Mouse (Mus musculus): ENCODE measurements at regions not wholly inside any gene's neighbourhood (a gene's known extent, or its start where the extent isn't known, plus 50 kb on each side); places are given as distances from the start of the nearest gene placed in this dataset.

DNA sequence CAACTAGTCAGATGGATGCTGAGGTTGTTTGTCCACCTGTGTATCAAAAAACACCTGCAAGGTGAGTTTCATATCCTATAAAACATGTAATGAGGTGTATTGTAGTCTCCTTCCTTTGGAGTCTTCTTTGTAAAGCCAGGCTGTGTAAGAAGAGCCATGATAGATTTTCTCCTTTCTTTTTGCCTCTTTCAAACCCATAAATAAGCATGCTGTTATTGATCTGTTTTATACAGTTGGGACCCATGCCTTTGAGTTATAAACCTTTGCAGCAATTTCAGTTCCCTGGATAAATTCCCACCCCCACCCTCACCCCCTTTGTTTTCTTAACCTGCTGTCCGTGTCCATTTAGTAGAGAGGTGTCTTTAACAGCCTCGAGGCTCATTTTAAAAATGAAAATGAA is 131.0 kb upstream of the Rgs17 start:
- no peak for DNase-seq

DNA sequence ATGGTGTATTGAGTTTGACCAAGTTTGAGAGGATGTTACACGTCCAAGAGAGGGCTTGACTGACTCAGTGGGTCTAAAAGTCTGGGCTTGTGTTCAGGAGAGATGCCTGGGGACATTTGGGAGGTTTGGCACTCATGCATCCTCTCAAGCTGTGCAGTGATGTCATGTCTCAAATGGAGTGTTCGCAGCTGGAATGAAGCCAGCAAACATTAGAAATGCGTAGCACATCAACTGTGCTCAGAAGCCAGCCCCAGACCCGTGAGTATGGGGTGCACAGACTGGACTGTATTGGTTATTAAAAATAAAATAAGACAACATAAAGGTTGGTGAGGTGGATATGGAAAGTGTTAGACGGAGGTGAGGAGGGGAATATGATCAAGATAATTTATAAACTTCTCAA is 121.2 kb upstream of the Rgs17 start:
- no peak for DNase-seq

DNA sequence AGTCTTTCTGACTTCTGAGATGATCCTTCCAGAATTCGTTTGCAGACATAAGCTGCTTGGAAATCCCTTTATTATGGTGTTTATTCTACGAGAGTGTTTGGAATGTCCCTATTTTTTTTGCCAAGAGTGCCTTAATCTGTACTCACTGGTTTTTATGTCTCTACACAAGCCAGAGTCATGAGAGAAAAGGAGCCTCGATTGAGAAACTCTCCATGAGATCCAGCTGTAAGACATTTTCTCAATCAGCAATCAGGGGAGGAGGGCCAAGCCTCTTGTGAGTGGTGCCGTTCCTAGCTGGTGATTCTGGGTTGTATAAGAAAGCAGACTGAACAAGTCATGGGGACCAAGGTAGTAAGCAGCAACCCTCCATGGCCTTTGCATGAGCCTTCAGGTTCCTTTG is 117.6 kb upstream of the Rgs17 start:
- DNase-seq, result no peak

DNA sequence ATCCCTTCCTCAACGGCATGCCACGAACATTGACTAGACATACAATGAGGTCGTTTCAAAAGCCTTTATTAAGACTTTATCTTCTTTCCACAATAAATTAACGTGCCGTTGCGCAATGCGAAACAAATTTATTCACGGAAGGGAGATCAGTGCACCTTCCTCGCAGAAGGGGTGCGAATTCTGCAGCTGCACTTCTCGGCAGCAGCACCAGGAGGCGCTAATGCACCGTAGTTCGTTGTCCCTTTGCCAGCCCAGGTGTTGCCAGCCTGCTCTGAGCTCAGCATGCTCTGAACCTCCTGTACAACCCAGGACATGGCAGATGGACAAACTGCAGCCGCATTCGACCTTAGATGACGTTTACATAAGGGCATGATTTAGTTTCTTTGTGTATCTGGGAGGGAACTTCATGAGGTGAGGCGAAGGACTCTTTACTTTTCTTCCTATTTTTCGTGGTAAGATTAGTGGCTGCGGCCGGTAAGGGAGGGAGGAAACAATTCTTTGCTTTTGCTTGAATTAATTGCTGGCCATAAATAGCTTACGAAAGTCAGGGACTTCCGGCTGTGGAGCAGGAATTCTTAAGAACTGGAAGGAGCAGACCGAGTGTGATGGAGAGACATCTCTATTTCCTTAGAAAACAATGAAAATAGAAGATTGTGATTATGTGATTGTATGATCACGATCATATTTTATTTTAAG is 113.7 kb upstream of the Rgs17 start:
- peak; percentile 46 to 48 for DNase-seq

DNA sequence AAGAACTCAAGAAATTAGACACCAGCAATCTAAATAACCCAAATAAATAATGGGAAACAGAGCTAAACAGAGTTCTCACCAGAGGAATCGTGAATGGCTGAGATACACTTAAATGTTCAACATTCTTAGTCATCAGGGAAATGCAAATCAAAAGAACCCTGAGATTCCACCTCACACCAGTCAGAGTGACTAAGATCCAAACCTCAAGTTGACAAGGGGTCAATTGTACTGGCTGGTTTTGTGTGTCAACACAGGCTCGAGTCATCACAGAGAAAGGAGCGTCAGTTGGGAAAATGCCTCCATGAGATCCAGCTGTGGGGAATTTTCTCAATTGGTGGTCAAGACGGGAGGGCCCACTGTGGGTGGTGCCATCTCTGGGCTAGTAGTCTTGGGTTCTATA is 110.3 kb upstream of the Rgs17 start:
- no peak for DNase-seq

DNA sequence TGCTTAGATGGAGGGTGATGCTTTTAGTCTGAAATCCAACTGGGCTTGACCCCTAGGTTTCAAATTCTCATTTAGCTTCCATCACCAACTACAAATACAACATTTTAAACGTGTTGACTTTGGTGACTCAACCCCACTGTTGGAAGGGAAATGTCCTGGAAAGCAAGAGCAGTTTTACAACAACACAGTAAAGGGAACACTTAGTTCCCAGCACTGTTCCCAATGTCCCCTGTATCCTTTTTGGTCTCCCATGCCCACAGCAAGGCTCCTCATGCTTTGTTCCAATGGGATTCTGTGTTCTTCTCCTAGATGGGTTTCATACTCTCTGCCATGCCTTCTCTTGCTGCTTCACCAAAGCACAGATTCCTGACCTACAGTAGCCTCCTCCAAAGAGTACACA is 105.4 kb upstream of the Rgs17 start:
- DNase-seq, result no peak

DNA sequence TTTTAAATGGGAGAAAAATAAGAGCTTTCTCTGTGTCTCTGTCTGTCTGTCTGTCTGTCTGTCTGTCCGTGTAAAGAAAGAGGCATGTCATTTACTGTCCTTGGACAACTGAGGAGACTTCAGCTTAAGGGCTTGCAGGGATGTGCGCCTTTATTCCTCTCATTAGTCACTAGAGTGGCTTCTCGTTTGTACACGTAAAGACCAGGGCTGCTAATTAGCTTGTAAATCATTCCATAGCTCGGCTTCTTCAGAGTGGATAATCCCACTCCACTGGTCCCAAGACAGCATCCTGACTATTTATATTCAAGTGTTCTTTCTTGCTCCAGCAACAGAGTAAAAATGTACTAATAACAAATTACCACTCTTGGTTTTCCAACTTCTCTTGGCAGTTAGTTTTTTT is 104.1 kb upstream of the Rgs17 start:
- DNase-seq, result no peak

DNA sequence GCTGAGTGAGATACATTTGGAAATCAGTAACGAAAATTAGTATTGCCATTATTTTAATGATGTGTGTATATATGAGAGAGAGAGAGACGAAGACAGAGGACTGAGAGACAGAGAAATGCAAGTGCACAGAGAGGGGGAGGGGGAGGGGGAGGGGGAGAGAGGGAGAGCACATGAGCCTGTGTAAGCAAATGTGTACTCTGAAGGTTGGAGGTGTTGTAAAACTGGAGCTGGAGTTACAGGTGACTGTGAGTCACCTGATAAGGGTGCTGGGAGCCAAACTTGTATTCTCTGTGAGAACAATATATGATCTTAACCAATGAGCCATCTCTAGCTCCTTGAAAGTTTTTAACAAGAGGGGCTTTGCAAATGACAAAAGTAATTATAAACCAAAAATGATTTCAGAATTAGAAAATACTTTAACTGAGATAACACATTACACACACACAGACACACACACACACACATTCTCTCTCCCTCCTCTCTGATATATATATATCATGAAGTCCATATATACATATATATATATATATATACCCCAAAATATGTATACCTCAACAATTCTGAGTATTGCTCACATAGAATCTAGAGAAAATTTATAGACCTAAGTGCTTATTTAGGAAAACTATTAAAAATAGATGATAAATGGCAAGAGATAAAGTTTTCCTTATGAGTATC is 100.5 kb upstream of the Rgs17 start:
- no peak for DNase-seq

DNA sequence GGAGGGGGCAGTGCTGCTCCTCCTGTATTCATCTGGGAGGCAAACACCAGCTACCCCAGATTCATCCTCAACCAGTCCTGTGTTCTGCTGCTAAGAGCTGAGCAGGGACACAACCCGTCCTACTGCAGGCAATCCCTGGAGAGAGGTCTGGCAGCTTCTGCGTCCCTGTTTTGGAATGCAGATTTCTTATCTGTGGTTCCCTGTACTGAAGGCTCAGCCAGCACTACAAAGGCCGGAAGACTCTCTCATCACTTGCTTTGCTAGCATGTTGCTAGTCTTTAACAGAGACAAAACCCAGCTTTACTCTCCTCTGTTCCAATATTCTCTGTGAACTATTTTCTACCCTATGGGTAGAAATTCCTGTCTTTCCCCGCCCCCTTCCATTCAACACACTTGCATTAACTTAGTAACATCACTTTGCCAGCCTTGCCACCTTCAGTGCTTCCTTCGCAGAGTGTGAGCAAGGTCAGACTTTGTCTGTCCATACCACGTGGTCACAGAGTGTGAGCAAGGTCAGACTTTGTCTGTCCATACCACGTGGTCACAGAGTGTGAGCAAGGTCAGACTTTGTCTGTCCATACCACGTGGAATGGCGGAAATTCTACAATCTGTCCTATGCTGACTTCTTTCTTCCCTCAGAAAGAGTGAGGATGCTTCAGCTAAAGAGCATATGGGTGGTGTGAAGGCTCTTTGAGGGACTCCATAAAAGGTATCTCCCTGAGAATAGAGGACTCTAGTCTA is 98.9 kb upstream of the Rgs17 start:
- DNase-seq, result no peak

DNA sequence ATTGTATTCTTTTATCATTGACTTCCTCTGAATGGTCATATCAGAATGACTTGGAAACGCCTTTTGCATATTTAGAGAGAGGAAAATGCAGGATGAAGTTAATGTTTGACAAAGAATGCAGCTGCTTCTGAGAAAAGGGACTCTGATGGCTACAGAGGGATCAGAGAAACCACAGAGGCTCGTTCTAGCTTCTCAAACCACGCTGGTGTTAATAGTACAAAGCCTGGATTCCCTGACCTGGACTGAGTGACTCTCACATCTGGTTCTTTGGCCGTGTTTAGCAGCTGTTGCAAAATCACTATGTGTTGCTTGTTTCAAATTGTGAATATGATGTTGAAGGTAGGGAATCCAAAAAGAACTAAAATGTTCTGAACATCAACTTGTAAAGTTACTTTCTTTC is 91.5 kb upstream of the Rgs17 start:
- DNase-seq, result no peak

DNA sequence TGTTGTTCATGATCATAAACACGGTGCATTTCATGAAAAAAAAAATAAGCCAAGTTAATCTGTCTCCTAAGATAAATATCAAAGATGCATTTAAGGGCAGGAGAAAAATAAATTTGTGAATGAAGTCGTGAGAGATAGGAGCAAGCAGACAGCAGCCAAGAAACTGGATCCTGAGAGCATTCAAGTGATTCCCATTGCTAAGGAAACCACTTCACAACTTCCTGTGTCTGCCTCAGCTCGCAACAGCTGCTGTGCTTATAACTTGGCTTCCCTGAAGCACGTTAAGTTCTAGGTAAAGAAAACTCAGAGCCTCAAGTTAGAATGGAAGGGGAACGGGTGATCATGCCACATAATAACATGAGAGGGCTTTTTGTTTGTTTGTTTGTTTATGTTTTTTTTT is 89.3 kb upstream of the Rgs17 start:
- DNase-seq, result no peak

DNA sequence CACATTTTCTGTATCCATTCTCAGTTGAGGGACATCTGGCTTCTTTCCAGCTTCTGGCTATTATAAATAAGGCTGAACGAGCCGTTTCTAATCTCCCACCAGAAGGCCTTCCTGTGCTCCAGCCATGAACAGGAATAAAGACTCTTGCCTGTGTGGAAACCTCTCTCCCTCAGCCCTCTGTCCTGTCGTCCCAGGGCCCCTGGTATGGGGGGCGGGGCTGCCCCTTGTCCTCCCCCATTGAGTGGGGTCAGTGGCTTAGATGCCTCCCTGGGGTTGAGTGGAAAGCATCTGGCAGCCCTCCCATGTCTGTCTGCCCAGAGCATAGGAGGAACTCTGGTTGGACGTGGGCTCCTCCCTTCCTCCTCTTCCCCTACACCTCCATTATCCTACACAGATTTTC is 88.8 kb upstream of the Rgs17 start:
- DNase-seq, result no peak

DNA sequence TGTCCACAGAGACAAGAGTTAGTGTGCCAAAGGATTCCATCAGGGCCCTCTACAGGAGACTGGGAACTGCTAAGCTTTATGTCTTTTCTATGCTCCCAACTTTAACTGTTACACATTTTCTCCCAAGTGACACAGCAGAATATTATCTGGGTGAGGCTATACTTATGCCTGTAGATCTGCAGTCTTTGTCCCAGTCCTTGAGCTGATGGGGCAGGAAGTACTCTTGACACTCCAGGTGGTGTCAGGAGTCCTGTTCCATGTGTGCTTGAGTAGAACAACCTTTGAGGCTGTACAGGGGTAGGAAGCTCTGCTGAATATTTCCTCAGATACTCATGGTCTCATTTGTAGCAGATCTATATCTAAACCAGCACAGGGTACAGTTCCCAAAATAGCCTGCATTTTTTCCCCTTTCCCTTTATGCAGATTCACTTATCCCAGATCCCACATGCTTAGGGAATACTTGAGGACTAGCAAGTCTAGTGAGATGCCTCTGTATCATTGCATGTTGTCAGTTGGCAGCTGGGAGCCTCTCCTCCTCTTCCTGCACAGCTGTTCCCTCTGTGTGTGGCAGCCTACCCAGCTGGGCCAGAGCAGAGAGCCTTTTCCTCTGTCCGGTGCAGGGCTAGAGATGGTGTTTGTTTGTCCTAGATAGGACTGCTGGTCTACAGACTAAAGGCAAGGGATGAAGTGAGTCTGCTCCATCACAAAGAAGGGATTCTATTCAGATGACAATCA is 85.2 kb upstream of the Rgs17 start:
- no peak for DNase-seq

DNA sequence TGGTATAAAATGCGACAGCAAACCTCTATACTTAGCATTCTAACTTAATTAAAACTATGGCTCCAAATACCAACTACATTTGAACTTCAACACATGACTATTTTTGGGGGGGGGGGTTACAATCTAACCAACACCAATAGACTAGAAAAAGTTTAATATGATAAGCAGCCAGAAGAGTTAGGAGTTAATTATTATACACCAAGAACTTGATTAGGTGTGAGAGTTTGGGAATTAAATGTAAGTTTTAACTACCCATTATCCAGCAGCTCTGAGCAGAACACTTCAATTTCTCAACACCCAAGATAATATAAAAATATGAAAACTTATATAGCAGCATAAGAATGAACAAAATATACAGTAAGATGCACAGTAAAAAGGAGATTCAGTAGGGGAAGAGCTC is 59.2 kb upstream of the Rgs17 start:
- DNase-seq, result no peak

DNA sequence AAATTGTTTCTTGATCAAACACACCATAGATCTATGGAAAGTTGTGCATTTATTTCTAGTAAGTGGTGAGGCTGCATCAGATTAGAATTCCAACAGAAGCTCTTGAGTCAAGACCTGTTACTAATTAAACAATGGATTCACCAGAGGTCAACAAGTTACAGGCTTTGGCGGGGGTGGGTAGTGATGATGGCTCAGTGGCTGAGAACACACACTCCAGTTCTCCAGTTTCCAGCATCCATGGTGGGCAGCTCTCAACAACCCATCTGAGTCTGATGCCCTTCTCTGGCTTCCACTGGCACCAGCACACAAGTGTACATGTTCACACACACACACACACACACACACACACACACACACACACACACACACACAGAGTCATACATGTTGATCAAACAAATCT is 56.3 kb upstream of the Rgs17 start:
- no peak for DNase-seq
